8 mouse cellular contexts compared by ENCODE assay signal in genomic region chr5:96221812-96222585, GRCm38 (mm10). TPM values are rescaled to one million over a fixed set of nuclear protein-coding genes. Genes with fewer than 3 reads are reported as not detected.
DNase-seq lines count a peak whose midpoint lies in the region; ATAC-seq and TF ChIP-seq lines count a peak whose summit lies in the region.

No protein-coding gene starts in this region.

- no peak overlapping the region for H3K27ac ChIP-seq in hindbrain, embryonic 16.5 days (ENCODE audit: low read depth, low read length)
- H3K27ac ChIP-seq in hindbrain, embryonic 12.5 days, result no peak overlapping the region
- H3K27ac ChIP-seq in hindbrain, postnatal 0 days, result no peak overlapping the region
- H3K27ac ChIP-seq in liver, embryonic 13.5 days, result peak overlapping the region; percentile 58
- no peak overlapping the region for H3K27ac ChIP-seq in neural tube, embryonic 15.5 days (replicated peaks)

- no peaks in the 10 kb centered on the region for H3K27me3 ChIP-seq in hindbrain, embryonic 16.5 days (replicated peaks; ENCODE audit: control insufficient read depth, insufficient read depth, low read length)
- H3K27me3 ChIP-seq in hindbrain, embryonic 12.5 days, result no peaks in the 10 kb centered on the region
- no peaks in the 10 kb centered on the region for H3K27me3 ChIP-seq in hindbrain, postnatal 0 days (ENCODE audit: insufficient read depth, low read length)
- H3K27me3 ChIP-seq in liver, embryonic 13.5 days, result no peaks in the 10 kb centered on the region
- H3K27me3 ChIP-seq in neural tube, embryonic 15.5 days (replicated peaks), result no peaks in the 10 kb centered on the region

- no peaks in the 10 kb centered on the region for H3K9me3 ChIP-seq in hindbrain, embryonic 16.5 days (ENCODE audit: control insufficient read depth, low read length)
- H3K9me3 ChIP-seq in hindbrain, embryonic 12.5 days (replicated peaks), result no peaks in the 10 kb centered on the region
- H3K9me3 ChIP-seq in hindbrain, postnatal 0 days (ENCODE audit: low read length), result no peaks in the 10 kb centered on the region
- no peaks in the 10 kb centered on the region for H3K9me3 ChIP-seq in liver, embryonic 13.5 days (replicated peaks)
- H3K9me3 ChIP-seq in neural tube, embryonic 15.5 days (replicated peaks), result no peaks in the 10 kb centered on the region

- H3K36me3 ChIP-seq in hindbrain, embryonic 16.5 days (ENCODE audit: control insufficient read depth, insufficient read depth, low read length), result peaks cover 5% of the 10 kb centered on the region; the same call in 1 of the 2 replicates
- peaks cover 17% of the 10 kb centered on the region for H3K36me3 ChIP-seq in hindbrain, embryonic 12.5 days
- H3K36me3 ChIP-seq in hindbrain, postnatal 0 days (ENCODE audit: insufficient read depth, low read length), result 0 out of 2 replicates have a peak, but pooled peaks cover 5% of the 10 kb centered on the region
- H3K36me3 ChIP-seq in liver, embryonic 13.5 days, result peaks cover 19% of the 10 kb centered on the region; the same call in 1 of the 2 replicates
- peaks cover 12% of the 10 kb centered on the region for H3K36me3 ChIP-seq in neural tube, embryonic 15.5 days

- 48% methylated on average over 5 of the region's 5 CpGs for WGBS in hindbrain, embryonic 16.5 days
- WGBS in hindbrain, embryonic 12.5 days, result 63% methylated on average over 5 of the region's 5 CpGs
- 59% methylated on average over 5 of the region's 5 CpGs for WGBS in hindbrain, postnatal 0 days
- WGBS in liver, embryonic 13.5 days (ENCODE audit: insufficient replicate concordance), result 25% methylated on average over 5 of the region's 5 CpGs
- 60% methylated on average over 5 of the region's 5 CpGs for WGBS in neural tube, embryonic 15.5 days

- H3K9ac ChIP-seq in hindbrain, embryonic 16.5 days (ENCODE audit: low read depth, low read length), result no peak overlapping the region
- H3K9ac ChIP-seq in hindbrain, embryonic 12.5 days, result no peak overlapping the region
- no peak overlapping the region for H3K9ac ChIP-seq in hindbrain, postnatal 0 days (replicated peaks; ENCODE audit: low read length)
- no peak overlapping the region for H3K9ac ChIP-seq in liver, embryonic 13.5 days
- H3K9ac ChIP-seq in neural tube, embryonic 15.5 days (replicated peaks), result no peak overlapping the region

- peak; percentile 91 for DNase-seq in brain, adult 2 months (ENCODE audit: low read depth, low spot score)
- DNase-seq in hindbrain, postnatal 0 days (ENCODE audit: low spot score), result peak; percentile 59
- no peak for DNase-seq in liver, embryonic 13.5 days
- DNase-seq in spleen, adult 18-20 months, result peak; percentile 31 to 43
- DNase-seq in ovary, postnatal 36 days (ENCODE audit: low spot score), result no peak

- TF ChIP-seq CTCF in hindbrain, postnatal 0 days (IDR thresholded peaks at IDR 0.05; ENCODE audit: low read depth), result no peak

- peak; percentile 69; the same call in 1 of the 2 replicates for ATAC-seq in hindbrain, embryonic 16.5 days
- no peak for ATAC-seq in hindbrain, embryonic 12.5 days (ENCODE audit: low FRiP score)
- ATAC-seq in hindbrain, postnatal 0 days, result peak; percentile 68
- peak; percentile 78 for ATAC-seq in liver, embryonic 13.5 days (ENCODE audit: low read depth)
- ATAC-seq in neural tube, embryonic 15.5 days (ENCODE audit: low FRiP score), result no peak

- no peak overlapping the region for H3K4me2 ChIP-seq in hindbrain, embryonic 16.5 days (ENCODE audit: low read length)
- H3K4me2 ChIP-seq in hindbrain, embryonic 12.5 days (replicated peaks), result no peak overlapping the region
- H3K4me2 ChIP-seq in hindbrain, postnatal 0 days (ENCODE audit: low read depth, low read length), result no peak overlapping the region
- H3K4me2 ChIP-seq in liver, embryonic 13.5 days, result 0 out of 2 replicates have a peak overlapping the region, but pooled peaks have one; percentile 8
- no peak overlapping the region for H3K4me2 ChIP-seq in neural tube, embryonic 15.5 days

- H3K4me1 ChIP-seq in hindbrain, embryonic 16.5 days (ENCODE audit: control insufficient read depth, insufficient read depth, low read depth, low read length), result 0 out of 2 replicates have a peak, but pooled peaks cover 2% of the 10 kb centered on the region
- no peaks in the 10 kb centered on the region for H3K4me1 ChIP-seq in hindbrain, embryonic 12.5 days
- no peaks in the 10 kb centered on the region for H3K4me1 ChIP-seq in hindbrain, postnatal 0 days (ENCODE audit: insufficient read depth, low read length)
- peaks cover 37% of the 10 kb centered on the region for H3K4me1 ChIP-seq in liver, embryonic 13.5 days (replicated peaks)
- H3K4me1 ChIP-seq in neural tube, embryonic 15.5 days, result peaks cover 7% of the 10 kb centered on the region; the same call in 1 of the 2 replicates

- no peak overlapping the region for H3K4me3 ChIP-seq in hindbrain, embryonic 16.5 days (ENCODE audit: low read length)
- H3K4me3 ChIP-seq in hindbrain, embryonic 12.5 days, result no peak overlapping the region
- H3K4me3 ChIP-seq in hindbrain, postnatal 0 days (ENCODE audit: low read length), result no peak overlapping the region
- no peak overlapping the region for H3K4me3 ChIP-seq in liver, embryonic 13.5 days (replicated peaks)
- H3K4me3 ChIP-seq in neural tube, embryonic 15.5 days (replicated peaks), result no peak overlapping the region

RNA-seq across cellular contexts. Expression of gene Mrpl1, which starts 12.7 kb away (rescaled TPM):
- 14.2 and 16.3 TPM in 2 replicates for polyA plus RNA-seq in hindbrain, embryonic 16.5 days (2015; fragmentation: Nextera tagmentation; extraction: Ambion mirVana)
- 20.1 and 20.2 TPM in 2 replicates for polyA plus RNA-seq in hindbrain, embryonic 12.5 days (2016; fragmentation: Nextera tagmentation; extraction: Ambion mirVana)
- total RNA-seq in hindbrain, postnatal 0 days (2014; rRNA removed), result 13.7 and 16.8 TPM in 2 replicates
- 12.3 and 14.2 TPM in 2 replicates for polyA plus RNA-seq in hindbrain, postnatal 0 days (2015; fragmentation: Nextera tagmentation; extraction: Ambion mirVana)
- polyA plus RNA-seq in liver, embryonic 13.5 days (2015; fragmentation: Nextera tagmentation; extraction: Ambion mirVana), result 21.5 and 24.2 TPM in 2 replicates
- polyA plus RNA-seq in neural tube, embryonic 15.5 days (2015; fragmentation: Nextera tagmentation; extraction: Ambion mirVana), result 15.5 and 19.1 TPM in 2 replicates

RNA-seq across cellular contexts. Expression of gene Cnot6l, which starts 58.0 kb away (rescaled TPM):
- 11.8 and 12.4 TPM in 2 replicates for polyA plus RNA-seq in hindbrain, embryonic 16.5 days (2015; fragmentation: Nextera tagmentation; extraction: Ambion mirVana)
- polyA plus RNA-seq in hindbrain, embryonic 12.5 days (2016; fragmentation: Nextera tagmentation; extraction: Ambion mirVana), result 17.0 and 17.5 TPM in 2 replicates
- 17.7 and 24.0 TPM in 2 replicates for total RNA-seq in hindbrain, postnatal 0 days (2014; rRNA removed)
- 17.8 and 21.1 TPM in 2 replicates for polyA plus RNA-seq in hindbrain, postnatal 0 days (2015; fragmentation: Nextera tagmentation; extraction: Ambion mirVana)
- polyA plus RNA-seq in liver, embryonic 13.5 days (2015; fragmentation: Nextera tagmentation; extraction: Ambion mirVana), result 7.5 and 8.7 TPM in 2 replicates
- 15.3 and 21.1 TPM in 2 replicates for polyA plus RNA-seq in neural tube, embryonic 15.5 days (2015; fragmentation: Nextera tagmentation; extraction: Ambion mirVana)

Comparison
In these comparisons a context has a peak if more than half of its experiments do, and no peak if none do; other contexts are left out.
1. ATAC-seq: peak in hindbrain, embryonic 16.5 days (single experiment), hindbrain, postnatal 0 days (single experiment) and liver, embryonic 13.5 days (single experiment); none in hindbrain, embryonic 12.5 days (single experiment) and neural tube, embryonic 15.5 days (single experiment).
2. DNase-seq: peak in brain, adult 2 months (single experiment), hindbrain, postnatal 0 days (single experiment) and spleen, adult 18-20 months (2 of 2); none in liver, embryonic 13.5 days (single experiment) and ovary, postnatal 36 days (single experiment).